Mouse (Mus musculus) kidney, embryonic 16.5 days (tissue): ENCODE data around the gene Rwdd1. TPM values are rescaled to one million over a fixed set of nuclear protein-coding genes. Genes with fewer than 3 reads are reported as not detected.
A peak's percentile ranks its signal among the peaks of the same experiment; 100 is the strongest.

Source experiments
- ATAC-seq: fragments of 200-750 bp; cut with Nextera tagmentation; 2 replicates; pipeline ENCODE4 v1.8.0; 2017; ENCODE audit warnings: moderate TSS enrichment; ENCODE audit not compliant: low FRiP score, low TSS enrichment
- H3K27ac ChIP-seq: fragments of 300-500 bp; sonication (generic); 2 replicates; pipeline ENCODE4 v1.5.1; 2014; ENCODE audit warnings: low read length
- H3K27me3 ChIP-seq: fragments of 300-500 bp; sonication (generic); 2 replicates; pipeline ENCODE4 v1.6.1; 2014; ENCODE audit warnings: low read length, control low read depth, mixed read lengths; ENCODE audit not compliant: insufficient read depth
- H3K36me3 ChIP-seq: fragments of 300-500 bp; sonication (generic); 2 replicates; pipeline ENCODE4 v1.6.1; 2014; ENCODE audit warnings: low read length, control low read depth, mixed read lengths; ENCODE audit not compliant: insufficient read depth
- H3K4me1 ChIP-seq: fragments of 300-500 bp; sonication (generic); 2 replicates; pipeline ENCODE4 v1.6.1; 2014; ENCODE audit warnings: low read length, control low read depth, mixed read lengths; ENCODE audit not compliant: insufficient read depth
- H3K4me2 ChIP-seq: fragments of 300-500 bp; sonication (generic); replicated peaks from 2 replicates; pipeline ENCODE4 v1.6.1; 2014; ENCODE audit warnings: low read depth, low read length
- H3K4me3 ChIP-seq: fragments of 300-500 bp; sonication (generic); 2 replicates; pipeline ENCODE4 v1.5.1; 2014; ENCODE audit warnings: mild to moderate bottlenecking, low read length
- H3K9ac ChIP-seq: fragments of 300-500 bp; sonication (generic); replicated peaks from 2 replicates; pipeline ENCODE4 v1.6.1; 2014; ENCODE audit warnings: low read length
- H3K9me3 ChIP-seq: fragments of 300-500 bp; sonication (generic); 2 replicates; pipeline ENCODE4 v1.6.1; 2016; ENCODE audit warnings: low read length, control low read depth
- WGBS: fragments of 180-500 bp; shearing (Covaris S2); extraction: QIAGEN DNeasy Blood & Tissue Kit; methylation state at CpG from one replicate; pipeline ENCODE4 v1.1.7; 2014; 5-methylcytosine and 5-hydroxymethylcytosine counted together
- polyA plus RNA-seq: library from polyadenylated mRNA; unstranded; fragments of >200 nt; fragmentation: Nextera tagmentation; extraction: Ambion mirVana; gene quantifications from 2 replicates; pipeline ENCODE4 v1.2.1, GENCODE M21; 2015

Gene Rwdd1
- 102 and 105 TPM in 2 replicates for polyA plus RNA-seq

GRCm38 (mm10) chr10:34019302-34020075 lies at the start of gene Rwdd1:
Gene Rwdd1 (minus strand): TSS chr10:34019624.
- Histone ChIP-seq H3K4me3 (peak within 1 kb of the TSS; percentile 82), H3K4me1 (peaks cover 13% of the 10 kb centered on the region), H3K27me3 (no peaks in the 10 kb centered on the region), H3K4me2 (peak within 1 kb of the TSS; percentile 71), H3K9ac (peak within 1 kb of the TSS; percentile 88), H3K27ac (peak within 1 kb of the TSS; percentile 95), H3K36me3 (no peaks in the 10 kb centered on the region), H3K9me3 (no peaks in the 10 kb centered on the region)
- ATAC-seq, result peak; percentile 100
- WGBS, result 0% methylated on average over 79 of the region's 82 CpGs

- Histone ChIP-seq H3K27ac (no peak overlapping the region), H3K4me3 (no peak overlapping the region), H3K9me3 (no peaks in the 10 kb centered on the region), H3K27me3 (no peaks in the 10 kb centered on the region), H3K4me2 (no peak overlapping the region), H3K9ac (no peak overlapping the region), H3K36me3 (no peaks in the 10 kb centered on the region), H3K4me1 (no peaks in the 10 kb centered on the region)
- ATAC-seq, result no peak
- WGBS, result 55% methylated on average over 3 of the region's 3 CpGs
Measured at GRCm38 (mm10) chr10:34066591-34066990, 47.2 kb upstream of the Rwdd1 start.

DNA sequence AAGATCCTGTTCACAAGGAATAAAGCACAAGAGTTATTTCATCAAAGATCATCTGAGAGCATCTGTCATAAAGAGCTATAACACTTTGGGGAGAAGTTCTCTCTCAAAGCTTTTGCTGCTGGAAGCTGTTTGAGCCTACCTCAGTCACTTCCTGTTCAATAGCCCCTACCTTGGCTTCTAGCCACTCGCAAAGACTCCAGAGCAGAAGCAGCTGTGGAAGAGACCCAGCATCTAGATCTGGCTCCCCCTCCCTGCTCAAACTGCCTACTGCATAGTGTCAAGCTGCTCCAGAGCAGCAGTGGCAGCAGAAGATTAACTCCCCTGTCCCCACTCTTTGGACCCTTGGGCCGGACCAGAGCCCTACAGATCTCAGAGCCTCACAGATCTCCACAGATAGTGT lies 34.6 kb upstream of the Rwdd1 start:
- H3K9ac ChIP-seq, result no peak overlapping the region
- H3K4me2 ChIP-seq, result no peak overlapping the region
- no peak overlapping the region for H3K27ac ChIP-seq
- H3K27me3 ChIP-seq, result no peaks in the 10 kb centered on the region
- no peak for ATAC-seq
- 72% methylated on average over 2 of the region's 2 CpGs for WGBS
- H3K9me3 ChIP-seq, result no peaks in the 10 kb centered on the region
- H3K36me3 ChIP-seq, result no peaks in the 10 kb centered on the region
- H3K4me1 ChIP-seq, result no peaks in the 10 kb centered on the region
- H3K4me3 ChIP-seq, result no peak overlapping the region

DNA sequence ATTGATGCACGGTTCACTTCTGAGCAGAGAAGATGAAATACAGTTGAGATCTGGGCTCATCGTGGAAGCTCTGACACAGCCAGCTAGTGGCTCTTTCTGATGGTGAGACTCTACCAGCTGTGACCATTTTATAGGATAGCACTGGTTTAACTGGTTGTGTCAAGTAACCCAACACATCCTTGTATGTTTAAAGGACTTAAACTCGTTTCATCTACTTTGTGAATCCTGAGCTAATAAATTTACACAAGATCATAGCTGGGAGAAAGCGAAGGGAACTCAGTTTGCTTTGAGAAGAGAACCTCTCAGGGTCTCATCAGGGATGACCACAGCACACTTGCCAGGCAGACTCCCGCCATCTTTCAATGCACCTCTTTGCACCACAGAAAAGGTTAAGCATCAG lies 24.8 kb upstream of the Rwdd1 start, which contains the start of gene Calhm4:
Calhm4 (minus strand) TSS at position 101 of the 400 bp plus-strand sequence.
- Histone ChIP-seq H3K4me3 (no peak within 1 kb of the TSS), H3K4me1 (no peaks in the 10 kb centered on the region), H3K9ac (no peak within 1 kb of the TSS), H3K27me3 (no peaks in the 10 kb centered on the region), H3K36me3 (no peaks in the 10 kb centered on the region), H3K27ac (no peak within 1 kb of the TSS), H3K9me3 (no peaks in the 10 kb centered on the region), H3K4me2 (no peak within 1 kb of the TSS)
- 82% methylated on average over 5 of the region's 5 CpGs for WGBS
- no peak for ATAC-seq

GRCm38 (mm10) chr10:34037401-34037800 lies 18.0 kb upstream of the Rwdd1 start, which contains the start of gene Trappc3l:
Gene Trappc3l (plus strand): TSS chr10:34037597.
- H3K9me3 ChIP-seq, result no peaks in the 10 kb centered on the region
- 76% methylated on average over 3 of the region's 3 CpGs for WGBS
- H3K27ac ChIP-seq, result no peak within 1 kb of the TSS
- no peak within 1 kb of the TSS for H3K9ac ChIP-seq
- 0 out of 2 replicates have a peak, but pooled peaks cover 3% of the 10 kb centered on the region for H3K4me1 ChIP-seq
- H3K4me2 ChIP-seq, result no peak within 1 kb of the TSS
- peaks cover 6% of the 10 kb centered on the region; the same call in 1 of the 2 replicates for H3K27me3 ChIP-seq
- no peak within 1 kb of the TSS for H3K4me3 ChIP-seq
- no peak for ATAC-seq
- H3K36me3 ChIP-seq, result no peaks in the 10 kb centered on the region

- 13% methylated on average over 5 of the region's 5 CpGs for WGBS
Measured at GRCm38 (mm10) chr10:34036587-34036986, 17.2 kb upstream of the Rwdd1 start.

DNA sequence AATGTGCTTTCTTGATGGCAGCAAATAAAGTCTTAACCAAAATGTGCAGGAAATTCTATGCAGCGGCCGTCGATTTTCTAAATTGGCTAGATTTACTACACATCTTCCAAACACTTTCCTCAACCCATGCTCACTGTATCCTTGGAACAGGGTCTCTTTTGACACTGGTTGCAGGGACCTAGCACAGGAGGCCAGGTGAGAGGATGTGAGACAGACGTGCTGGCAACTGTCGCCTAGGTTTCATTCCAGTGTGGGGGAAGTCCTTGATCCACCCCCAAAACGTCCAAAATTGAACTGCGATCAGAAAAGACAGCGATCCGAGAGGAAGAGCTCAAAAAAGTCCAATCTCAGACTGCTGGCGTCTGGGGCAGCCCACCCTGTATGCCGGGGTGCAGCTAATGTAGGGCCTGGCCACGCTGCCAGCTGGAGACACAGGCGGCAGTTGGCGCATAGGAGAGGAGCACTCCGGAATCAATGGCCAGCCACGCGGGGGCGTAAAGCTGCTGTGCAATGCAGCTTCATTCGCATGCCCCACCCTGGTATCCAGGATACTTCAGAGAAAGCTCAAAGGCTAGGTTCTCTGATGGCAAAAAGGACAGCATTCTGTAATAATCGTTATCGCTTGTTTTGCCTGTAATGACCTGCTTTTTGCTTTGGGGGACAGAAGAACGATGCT lies 14.3 kb upstream of the Rwdd1 start:
- Histone ChIP-seq H3K27me3 (peaks cover 6% of the 10 kb centered on the region; the same call in 1 of the 2 replicates), H3K9ac (peak overlapping the region; percentile 48; the same call in 1 of the 2 replicates), H3K4me3 (peak overlapping the region; percentile 21), H3K36me3 (no peaks in the 10 kb centered on the region), H3K4me2 (peak overlapping the region; percentile 45), H3K9me3 (no peaks in the 10 kb centered on the region), H3K27ac (no peak overlapping the region), H3K4me1 (0 out of 2 replicates have a peak, but pooled peaks cover 3% of the 10 kb centered on the region)
- 20% methylated on average over 22 of the region's 22 CpGs for WGBS
- peak; percentile 90 for ATAC-seq

More at GRCm38 (mm10) chr10:34036587-34036986, 17.2 kb upstream of the Rwdd1 start:
- no peak overlapping the region for H3K27ac ChIP-seq
- peaks cover 6% of the 10 kb centered on the region; the same call in 1 of the 2 replicates for H3K27me3 ChIP-seq
- H3K9me3 ChIP-seq, result no peaks in the 10 kb centered on the region
- H3K4me3 ChIP-seq, result no peak overlapping the region
- no peaks in the 10 kb centered on the region for H3K36me3 ChIP-seq
- no peak overlapping the region for H3K4me2 ChIP-seq
- no peak overlapping the region for H3K9ac ChIP-seq
- 0 out of 2 replicates have a peak, but pooled peaks cover 3% of the 10 kb centered on the region for H3K4me1 ChIP-seq
- ATAC-seq, result peak; percentile 73; the same call in 1 of the 2 replicates

DNA sequence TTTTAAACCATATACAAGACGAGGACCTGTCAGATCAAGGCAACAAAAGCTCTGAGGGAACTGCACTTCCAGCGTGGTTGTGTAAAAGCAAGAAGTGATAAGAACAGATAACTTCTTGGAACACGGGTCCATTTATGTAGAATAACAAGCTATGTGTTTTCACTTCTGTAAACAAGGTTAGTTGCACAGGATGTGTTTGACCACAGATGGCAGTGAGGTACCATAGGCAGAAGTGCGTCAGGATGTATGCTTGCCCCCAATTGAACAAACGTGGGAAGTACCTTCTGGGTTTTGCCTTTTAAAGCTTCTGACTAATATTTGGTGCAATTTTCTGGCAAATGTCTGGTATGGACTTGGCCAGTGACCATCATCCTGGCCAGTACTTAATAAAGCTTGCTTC lies 10.9 kb upstream of the Rwdd1 start:
- Histone ChIP-seq H3K9ac (no peak overlapping the region), H3K4me3 (no peak overlapping the region), H3K36me3 (no peaks in the 10 kb centered on the region), H3K4me1 (0 out of 2 replicates have a peak, but pooled peaks cover 3% of the 10 kb centered on the region), H3K27ac (no peak overlapping the region), H3K4me2 (no peak overlapping the region), H3K27me3 (peaks cover under 1% of the 10 kb centered on the region; the same call in 1 of the 2 replicates), H3K9me3 (no peaks in the 10 kb centered on the region)
- ATAC-seq, result no peak
- 81% methylated on average over 5 of the region's 5 CpGs for WGBS

GRCm38 (mm10) chr10:34018746-34019301 lies 600 bp downstream of the Rwdd1 start:
- no peak; the same call in 1 of the 2 replicates for ATAC-seq
- Histone ChIP-seq H3K4me2 (peak overlapping the region; percentile 71), H3K36me3 (no peaks in the 10 kb centered on the region), H3K9ac (peak overlapping the region; percentile 88), H3K27ac (peak overlapping the region; percentile 95), H3K9me3 (no peaks in the 10 kb centered on the region), H3K27me3 (no peaks in the 10 kb centered on the region), H3K4me3 (peak overlapping the region; percentile 82), H3K4me1 (peaks cover 13% of the 10 kb centered on the region)
- WGBS, result under 1% methylated on average over 21 of the region's 21 CpGs
